Mouse (Mus musculus) ES-E14 (cell line): ENCODE measurements around the gene Mpeg1. TPM values are rescaled to one million over a fixed set of nuclear protein-coding genes. Genes with fewer than 3 reads are reported as not detected.

Experiments used
- DNase-seq: peaks from one replicate; pipeline ENCODE4 v3.0.0-alpha.2; 2013; ENCODE audit warnings: low read depth, low spot score
- H3K27ac ChIP-seq: 2 replicates; pipeline ENCODE4 v1.5.1; 2012; ENCODE audit warnings: low read depth, mild to moderate bottlenecking, low read length, moderate library complexity, mixed read lengths; ENCODE audit not compliant: poor library complexity, insufficient read depth, severe bottlenecking
- H3K36me3 ChIP-seq: 2 replicates; pipeline ENCODE4 v1.6.1; 2012; ENCODE audit warnings: mild to moderate bottlenecking, low read length, moderate library complexity, mixed read lengths; ENCODE audit not compliant: control insufficient read depth, poor library complexity, insufficient read depth, severe bottlenecking
- H3K4me1 ChIP-seq, 2 experiments: fragments of 150-350 bp in 1 of 2; sonication (generic) in 1 of 2; 2 replicates each; pipeline ENCODE4 v1.6.1; 2012; ENCODE audit warnings: low read length in 2 of 2, mild to moderate bottlenecking in 1 of 2, mixed read lengths in 1 of 2; ENCODE audit not compliant: control insufficient read depth in 2 of 2, insufficient read depth in 2 of 2, poor library complexity in 1 of 2
- H3K4me3 ChIP-seq, 2 experiments: fragments of 150-350 bp in 1 of 2; sonication (generic) in 1 of 2; 2 replicates each; pipeline ENCODE4 v1.5.1; 2012; ENCODE audit warnings: low read length in 2 of 2, low read depth in 1 of 2, mild to moderate bottlenecking in 1 of 2, mixed read lengths in 1 of 2; ENCODE audit not compliant: insufficient read depth in 1 of 2, poor library complexity in 1 of 2, severe bottlenecking in 1 of 2
- H3K9ac ChIP-seq: 2 replicates; pipeline ENCODE4 v1.6.1; 2012; ENCODE audit warnings: low read depth, mild to moderate bottlenecking, low read length, mixed read lengths; ENCODE audit not compliant: poor library complexity, insufficient read depth, severe bottlenecking
- H3K9me3 ChIP-seq: fragments of 150-350 bp; sonication (generic); 2 replicates; pipeline ENCODE4 v1.6.1; 2012; ENCODE audit warnings: low read depth, mild to moderate bottlenecking, low read length; ENCODE audit not compliant: control insufficient read depth, insufficient read depth
- CHD2 ChIP-seq: IDR thresholded peaks from 2 replicates; pipeline ENCODE4 v1.6.1; 2014; ENCODE audit warnings: mild to moderate bottlenecking, low read depth, low read length, inconsistent platforms
- HCFC1 ChIP-seq: IDR thresholded peaks from 2 replicates; pipeline ENCODE4 v1.6.1; 2012; ENCODE audit warnings: low read length, inconsistent platforms, borderline replicate concordance; ENCODE audit not compliant: insufficient read depth
- MAFK ChIP-seq: IDR thresholded peaks from 2 replicates; pipeline ENCODE4 v1.6.1; 2014; ENCODE audit warnings: mild to moderate bottlenecking, low read depth, low read length, inconsistent platforms; ENCODE audit not compliant: insufficient read depth
- ZC3H11A ChIP-seq: IDR thresholded peaks from 2 replicates; pipeline ENCODE4 v1.6.1; 2012; ENCODE audit warnings: low read depth, mild to moderate bottlenecking, inconsistent platforms, low read length, borderline replicate concordance
- ZNF384 ChIP-seq: IDR thresholded peaks from 2 replicates; pipeline ENCODE4 v1.6.1; 2012; ENCODE audit warnings: low read depth, low read length, inconsistent platforms
- in situ Hi-C, 2 experiments: fragments of 600-800 bp; cut with MboI; formaldehyde crosslinking; loops; one replicate each; pipeline ENCODE4 v1.15.1; 2025; ENCODE audit warnings: low sequenced_read_pairs in 2 of 2, inconsistent platforms in 1 of 2; ENCODE audit not compliant: unreplicated experiment in 2 of 2
- total RNA-seq: library from RNA; depleted of rRNA; stranded (reverse); fragments of 300-350 nt; gene quantifications from 2 replicates; pipeline ENCODE4 v1.2.3, GENCODE M21; 2012

The Mpeg1 gene
- total RNA-seq, 1 experiment, result 0.18 TPM

- in situ Hi-C loops, result no loop called here
- Histone ChIP-seq H3K9me3 (no peaks in the 10 kb centered on the region), H3K36me3 (peaks cover 8% of the 10 kb centered on the region; the same call in 1 of the 2 replicates), H3K27ac (peak overlapping the region; percentile 97), H3K4me1 (peaks cover 0 to 32% of the 10 kb centered on the region in 2 experiments; a peak in 2 of 4 replicates), H3K4me3 (peak overlapping the region in 1 of 2 experiments; percentile 38; a peak in 3 of 4 replicates), H3K9ac (peak overlapping the region; percentile 40; the same call in 1 of the 2 replicates)
- TF ChIP-seq CHD2, result no peak; the same call in 1 of the 2 replicates
- TF ChIP-seq ZNF384, result no peak
- no peak for TF ChIP-seq MAFK
- no peak for TF ChIP-seq HCFC1
- no peak for TF ChIP-seq ZC3H11A
- DNase-seq, result peak; percentile 58
Measured at GRCm38 (mm10) chr19:12488969-12489674, 28.5 kb downstream of the Mpeg1 start.

DNA sequence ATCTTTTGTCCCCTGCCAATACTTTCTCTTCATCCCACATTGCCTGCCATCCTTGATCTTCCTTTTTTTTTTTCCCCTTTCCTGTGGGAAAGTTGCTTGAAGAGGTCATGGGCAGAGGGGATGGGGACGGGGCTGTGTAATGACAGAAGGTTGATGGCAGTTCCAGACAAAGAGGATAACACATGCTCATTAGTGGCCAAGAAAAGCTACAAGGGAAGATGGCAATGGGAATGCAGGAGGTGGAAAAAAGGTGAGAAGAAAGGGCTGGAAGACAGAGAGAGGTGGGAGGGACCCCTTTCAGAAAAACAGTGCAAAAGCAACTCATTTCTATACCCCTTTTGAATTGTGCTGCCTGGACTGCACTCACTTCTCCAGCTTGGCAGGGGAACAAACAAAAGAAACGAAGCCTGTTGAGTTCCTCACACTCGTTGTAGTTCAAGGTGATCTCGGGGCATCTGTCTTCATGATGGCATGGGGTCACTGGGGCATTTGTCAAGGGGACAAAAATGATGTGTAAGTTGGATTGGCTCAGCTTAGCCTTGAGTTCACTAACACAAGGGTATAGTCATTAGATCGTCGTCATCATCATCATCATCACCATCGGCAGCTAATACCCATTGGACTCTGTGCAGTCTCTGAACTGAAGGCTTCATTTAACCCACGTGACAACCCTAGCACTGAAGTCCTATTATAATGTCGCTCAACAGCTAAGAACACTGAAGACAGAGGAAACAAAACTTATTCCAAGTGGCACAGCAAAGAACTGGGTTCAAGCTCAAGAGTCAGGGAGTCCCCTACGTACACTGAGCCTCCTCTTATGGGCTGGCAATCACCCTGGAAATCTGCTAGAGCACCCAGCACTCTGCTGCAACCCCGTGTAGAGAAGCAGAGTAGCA lies 29.3 kb downstream of the Mpeg1 start:
- Histone ChIP-seq H3K4me1 (peaks cover 0 to 34% of the 10 kb centered on the region in 2 experiments; a peak in 2 of 4 replicates), H3K4me3 (no peak overlapping the region), H3K27ac (no peak overlapping the region), H3K36me3 (peaks cover 8% of the 10 kb centered on the region; the same call in 1 of the 2 replicates), H3K9me3 (no peaks in the 10 kb centered on the region), H3K9ac (no peak overlapping the region)
- TF ChIP-seq MAFK, result no peak
- no peak for TF ChIP-seq HCFC1
- TF ChIP-seq ZC3H11A, result no peak
- no peak for TF ChIP-seq CHD2
- no peak for TF ChIP-seq ZNF384
- in situ Hi-C loops, result no loop called here
- no peak for DNase-seq

DNA sequence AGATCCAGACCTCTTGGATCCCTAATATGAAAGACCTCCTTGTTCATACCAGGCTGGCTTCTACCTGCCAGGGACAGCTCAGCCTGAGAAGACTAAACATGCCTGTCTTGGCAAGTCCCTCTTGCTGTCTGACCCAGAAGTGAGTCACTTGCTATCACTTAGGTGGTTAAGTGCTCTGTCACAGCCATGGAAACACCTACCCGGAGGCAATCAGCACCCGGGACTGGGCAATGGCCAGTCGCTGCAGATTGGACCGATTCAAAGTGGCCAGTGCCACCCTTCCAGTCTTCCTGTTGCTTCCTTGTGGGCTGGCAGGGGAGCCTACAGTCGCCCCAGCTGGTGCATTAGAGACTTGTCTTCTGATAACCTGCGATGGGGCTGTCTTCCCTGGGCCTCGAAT lies 31.1 kb downstream of the Mpeg1 start:
- Histone ChIP-seq H3K4me3 (no peak overlapping the region), H3K9me3 (no peaks in the 10 kb centered on the region), H3K36me3 (peaks cover 8% of the 10 kb centered on the region; the same call in 1 of the 2 replicates), H3K4me1 (peaks cover 0 to 35% of the 10 kb centered on the region in 2 experiments; a peak in 2 of 4 replicates), H3K27ac (no peak overlapping the region), H3K9ac (no peak overlapping the region)
- in situ Hi-C loops, result no loop called here
- no peak for DNase-seq
- TF ChIP-seq CHD2 (no peak), ZNF384 (no peak), HCFC1 (no peak), ZC3H11A (no peak), MAFK (no peak)

- Histone ChIP-seq H3K4me3 (no peak overlapping the region), H3K27ac (no peak overlapping the region), H3K4me1 (peaks cover 0 to 19% of the 10 kb centered on the region in 2 experiments; a peak in 2 of 4 replicates), H3K9me3 (no peaks in the 10 kb centered on the region), H3K36me3 (peaks cover 8% of the 10 kb centered on the region; the same call in 1 of the 2 replicates), H3K9ac (no peak overlapping the region)
- TF ChIP-seq ZNF384 (no peak), CHD2 (no peak), ZC3H11A (no peak), HCFC1 (no peak), MAFK (no peak)
- DNase-seq, result no peak
- in situ Hi-C loops, result no loop called here
Measured at GRCm38 (mm10) chr19:12493453-12494186, 33.0 kb downstream of the Mpeg1 start.
